Mouse (Mus musculus) midbrain, embryonic 14.5 days (tissue): ENCODE measurements around the gene Cep57l1. TPM values are rescaled to one million over a fixed set of nuclear protein-coding genes. Genes with fewer than 3 reads are reported as not detected.
"Not testable (repeated sequence)": the region's sequence is repeated elsewhere in the genome, so short reads cannot be mapped to it uniquely, and the experiment has no call there.

Experiments used
- ATAC-seq: fragments of 200-750 bp; cut with Nextera tagmentation; 2 replicates; pipeline ENCODE4 v1.8.0; 2017; ENCODE audit warnings: moderate number of reproducible peaks, moderate library complexity; ENCODE audit not compliant: low FRiP score, low TSS enrichment
- DNase-seq: peaks from one replicate; pipeline ENCODE4 v3.0.0-alpha.2; 2015
- H3K27ac ChIP-seq: fragments of 300-500 bp; sonication (generic); replicated peaks from 2 replicates; pipeline ENCODE4 v1.5.1; 2014; ENCODE audit warnings: mild to moderate bottlenecking, low read depth, low read length, moderate library complexity
- H3K27me3 ChIP-seq: fragments of 300-500 bp; sonication (generic); 2 replicates; pipeline ENCODE4 v1.6.1; 2014; ENCODE audit warnings: low read length, control low read depth, mixed read lengths; ENCODE audit not compliant: control insufficient read depth, insufficient read depth
- H3K36me3 ChIP-seq: fragments of 300-500 bp; sonication (generic); 2 replicates; pipeline ENCODE4 v1.6.1; 2014; ENCODE audit warnings: low read length, control low read depth; ENCODE audit not compliant: control insufficient read depth, insufficient read depth
- H3K4me1 ChIP-seq: fragments of 300-500 bp; sonication (generic); 2 replicates; pipeline ENCODE4 v1.6.1; 2014; ENCODE audit warnings: mild to moderate bottlenecking, antibody characterized with exemption, low read length, control low read depth; ENCODE audit not compliant: control insufficient read depth, insufficient read depth
- H3K4me2 ChIP-seq: fragments of 300-500 bp; sonication (generic); 2 replicates; pipeline ENCODE4 v1.6.1; 2014; ENCODE audit warnings: mild to moderate bottlenecking, low read length, moderate library complexity
- H3K4me3 ChIP-seq: fragments of 300-500 bp; sonication (generic); replicated peaks from 2 replicates; pipeline ENCODE4 v1.5.1; 2014; ENCODE audit warnings: low read depth, low read length
- H3K9ac ChIP-seq: fragments of 300-500 bp; sonication (generic); replicated peaks from 2 replicates; pipeline ENCODE4 v1.6.1; 2014; ENCODE audit warnings: mild to moderate bottlenecking, low read length, moderate library complexity
- H3K9me3 ChIP-seq: fragments of 300-500 bp; sonication (generic); 2 replicates; pipeline ENCODE4 v1.6.1; 2016; ENCODE audit warnings: low read length, control low read depth, mixed read lengths; ENCODE audit not compliant: control insufficient read depth
- WGBS: fragments of 180-500 bp; shearing (Covaris S2); extraction: QIAGEN DNeasy Blood & Tissue Kit; methylation state at CpG from one replicate; pipeline ENCODE4 v1.1.7; 2014; 5-methylcytosine and 5-hydroxymethylcytosine counted together
- polyA plus RNA-seq: library from polyadenylated mRNA; unstranded; fragments of >200 nt; fragmentation: Nextera tagmentation; extraction: Ambion mirVana; gene quantifications from 2 replicates; pipeline ENCODE4 v1.2.1, GENCODE M21; 2014

Gene Cep57l1
- polyA plus RNA-seq, 1 experiment from 2014 or later: 16.3 TPM

- Histone ChIP-seq H3K4me1 (no peaks in the 10 kb centered on the region), H3K4me3 (no peak overlapping the region), H3K27me3 (no peaks in the 10 kb centered on the region), H3K27ac (no peak overlapping the region), H3K9ac (no peak overlapping the region), H3K4me2 (no peak overlapping the region), H3K36me3 (no peaks in the 10 kb centered on the region), H3K9me3 (no peaks in the 10 kb centered on the region)
- WGBS: 90% methylated on average over 5 of the region's 5 CpGs
- no peak for ATAC-seq
- DNase-seq: no peak
Observed at GRCm38 (mm10) chr10:41820401-41820800, 10.7 kb upstream of the Cep57l1 start.

- 92% methylated on average over 3 of the region's 3 CpGs for WGBS
- Histone ChIP-seq H3K36me3 (no peaks in the 10 kb centered on the region), H3K9ac (no peak overlapping the region), H3K27me3 (no peaks in the 10 kb centered on the region), H3K27ac (no peak overlapping the region), H3K4me1 (peaks cover 5% of the 10 kb centered on the region), H3K4me2 (no peak overlapping the region), H3K4me3 (no peak overlapping the region), H3K9me3 (no peaks in the 10 kb centered on the region)
- ATAC-seq: no peak
- DNase-seq: no peak
Observed at GRCm38 (mm10) chr10:41819307-41819706, 9.6 kb upstream of the Cep57l1 start.

GRCm38 (mm10) chr10:41818733-41819070 is 9.0 kb upstream of the Cep57l1 start:
- not testable (repeated sequence) for H3K27me3 ChIP-seq, H3K36me3 ChIP-seq, H3K4me3 ChIP-seq, H3K9me3 ChIP-seq, H3K4me2 ChIP-seq, DNase-seq, H3K27ac ChIP-seq, ATAC-seq, H3K9ac ChIP-seq
- peaks cover 11% of the 10 kb centered on the region for H3K4me1 ChIP-seq
- 94% methylated on average over 6 of the region's 6 CpGs for WGBS

- peaks cover 16% of the 10 kb centered on the region for H3K4me1 ChIP-seq
- H3K36me3 ChIP-seq: no peaks in the 10 kb centered on the region
- no peak overlapping the region for H3K4me3 ChIP-seq
- H3K4me2 ChIP-seq: no peak overlapping the region
- no peak overlapping the region for H3K27ac ChIP-seq
- H3K9ac ChIP-seq: no peak overlapping the region
- 92% methylated on average over 8 of the region's 8 CpGs for WGBS
- ATAC-seq (no peak), DNase-seq (no peak)
- no peaks in the 10 kb centered on the region for H3K9me3 ChIP-seq
- H3K27me3 ChIP-seq: no peaks in the 10 kb centered on the region
Observed at GRCm38 (mm10) chr10:41818036-41818732, 8.5 kb upstream of the Cep57l1 start.

GRCm38 (mm10) chr10:41816516-41816915 is 6.8 kb upstream of the Cep57l1 start:
- ATAC-seq: no peak
- 84% methylated on average over 5 of the region's 5 CpGs for WGBS

GRCm38 (mm10) chr10:41814305-41814853 is 4.7 kb upstream of the Cep57l1 start:
- peak overlapping the region; percentile 67 for H3K4me2 ChIP-seq
- no peaks in the 10 kb centered on the region for H3K36me3 ChIP-seq
- H3K27ac ChIP-seq: no peak overlapping the region
- H3K9me3 ChIP-seq: no peaks in the 10 kb centered on the region
- DNase-seq (no peak), ATAC-seq (no peak)
- H3K9ac ChIP-seq: 0 out of 2 replicates have a peak overlapping the region, but pooled peaks have one; percentile 12
- H3K4me1 ChIP-seq: peaks cover 31% of the 10 kb centered on the region
- WGBS: 89% methylated on average over 6 of the region's 6 CpGs
- no peak overlapping the region for H3K4me3 ChIP-seq
- H3K27me3 ChIP-seq: no peaks in the 10 kb centered on the region

More at GRCm38 (mm10) chr10:41816516-41816915, 6.8 kb upstream of the Cep57l1 start:
- H3K4me2 ChIP-seq: no peak overlapping the region
- H3K27ac ChIP-seq: no peak overlapping the region
- H3K4me1 ChIP-seq: peaks cover 31% of the 10 kb centered on the region
- no peaks in the 10 kb centered on the region for H3K27me3 ChIP-seq
- H3K36me3 ChIP-seq: no peaks in the 10 kb centered on the region
- no peak overlapping the region for H3K9ac ChIP-seq
- no peaks in the 10 kb centered on the region for H3K9me3 ChIP-seq
- DNase-seq: no peak
- no peak overlapping the region for H3K4me3 ChIP-seq

GRCm38 (mm10) chr10:41812566-41812965 is 2.9 kb upstream of the Cep57l1 start:
- peak overlapping the region; percentile 26; the same call in 1 of the 2 replicates for H3K9ac ChIP-seq
- 73% methylated on average over 6 of the region's 6 CpGs for WGBS
- DNase-seq: no peak

GRCm38 (mm10) chr10:41810564-41811455 is 1.1 kb upstream of the Cep57l1 start:
- peak overlapping the region; percentile 83 for H3K4me3 ChIP-seq
- ATAC-seq (no peak), DNase-seq (peak; percentile 39)
- peaks cover 31% of the 10 kb centered on the region for H3K4me1 ChIP-seq
- no peaks in the 10 kb centered on the region for H3K27me3 ChIP-seq
- under 1% methylated on average over 36 of the region's 36 CpGs for WGBS
- H3K4me2 ChIP-seq: peak overlapping the region; percentile 67
- H3K9me3 ChIP-seq: no peaks in the 10 kb centered on the region
- peak overlapping the region; percentile 80 for H3K9ac ChIP-seq
- H3K36me3 ChIP-seq: no peaks in the 10 kb centered on the region
- peak overlapping the region; percentile 94 for H3K27ac ChIP-seq

More at GRCm38 (mm10) chr10:41812566-41812965, 2.9 kb upstream of the Cep57l1 start:
- no peak for ATAC-seq
- no peak overlapping the region for H3K27ac ChIP-seq
- no peaks in the 10 kb centered on the region for H3K9me3 ChIP-seq
- peaks cover 31% of the 10 kb centered on the region for H3K4me1 ChIP-seq
- H3K36me3 ChIP-seq: no peaks in the 10 kb centered on the region
- H3K4me3 ChIP-seq: peak overlapping the region; percentile 83
- H3K27me3 ChIP-seq: no peaks in the 10 kb centered on the region
- peak overlapping the region; percentile 67 for H3K4me2 ChIP-seq
